Mouse (Mus musculus): Measurements from ENCODE around the gene Tusc2. TPM values are rescaled to one million over a fixed set of nuclear protein-coding genes. Genes with fewer than 3 reads are reported as not detected.
"Not testable (repeated sequence)": the region's sequence is repeated elsewhere in the genome, so short reads cannot be mapped to it uniquely, and the experiment has no call there.

Gene Tusc2
- polyA plus RNA-seq, 1 experiment: 143 TPM

DNA sequence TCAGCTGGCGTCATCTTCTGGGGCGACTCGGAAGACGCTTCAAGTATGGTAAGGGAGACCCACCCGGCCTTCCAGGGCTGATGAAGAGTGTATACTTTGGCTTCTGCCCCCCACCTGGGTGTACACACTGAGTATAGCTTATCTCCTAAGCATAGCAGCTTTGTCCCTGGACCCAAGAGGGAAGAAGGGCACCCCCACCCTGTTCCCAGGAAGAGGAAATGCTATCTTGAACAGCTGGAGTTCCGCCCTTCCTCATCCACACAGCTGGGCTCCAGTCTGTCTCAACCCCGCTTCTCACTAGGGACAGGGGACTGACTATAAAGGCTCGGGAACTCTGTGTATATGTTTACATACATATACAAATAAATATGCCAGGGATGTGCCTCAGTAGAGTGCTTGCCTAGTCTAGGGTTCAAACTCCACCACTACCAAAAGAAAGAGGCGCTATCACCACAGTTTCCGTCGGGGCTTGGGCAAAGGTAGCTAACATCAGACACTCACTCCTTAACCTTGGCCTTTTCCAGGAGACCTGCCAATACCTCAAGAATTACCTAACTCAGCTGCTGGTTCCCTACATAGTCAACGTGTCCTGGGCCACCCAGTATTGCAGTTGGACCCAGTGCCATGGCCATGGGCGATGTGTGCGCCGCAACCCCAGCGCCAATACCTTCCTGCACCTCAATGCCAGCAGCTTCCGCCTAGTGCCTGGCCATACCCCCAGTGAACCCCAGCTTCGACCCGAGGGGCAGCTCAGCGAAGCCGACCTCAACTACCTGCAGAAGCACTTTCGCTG is 8.7 kb downstream of the Tusc2 start:
- Histone ChIP-seq H3K27ac (ENCODE audit: insufficient read depth, low read length) (no peak overlapping the region), H3K4me1 (ENCODE audit: control insufficient read depth, insufficient read depth, low read length) (peaks cover 7% of the 10 kb centered on the region), H3K4me3 (ENCODE audit: insufficient read depth, low read length) (no peak overlapping the region)
- TF ChIP-seq CTCF (IDR thresholded peaks at IDR 0.05; ENCODE audit: extremely low read depth, insufficient read depth, low read length) (no peak), POLR2A (IDR thresholded peaks at IDR 0.05; ENCODE audit: extremely low read depth, insufficient read depth, low read length) (no peak)

DNA sequence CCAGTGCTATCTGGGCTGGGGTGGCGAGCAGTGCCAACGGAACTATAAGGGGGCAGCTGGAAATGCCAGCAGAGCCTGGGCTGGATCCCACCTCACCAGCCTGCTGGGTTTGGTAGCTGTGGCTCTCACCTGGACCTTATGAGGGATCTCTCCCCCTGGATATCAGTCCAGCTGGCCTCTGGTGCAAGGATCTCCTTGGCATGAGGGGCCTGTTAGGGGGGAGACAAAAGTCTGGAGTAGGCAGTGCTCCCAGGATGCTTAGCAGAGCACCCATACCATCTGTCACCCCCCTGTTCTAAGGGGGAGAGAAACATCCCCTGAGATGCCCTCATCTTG is 9.2 kb downstream of the Tusc2 start:
- no peak for TF ChIP-seq POLR2A (IDR thresholded peaks at IDR 0.05; ENCODE audit: extremely low read depth, insufficient read depth, low read length)
- peaks cover 7% of the 10 kb centered on the region for H3K4me1 ChIP-seq (ENCODE audit: control insufficient read depth, insufficient read depth, low read length)

DNA sequence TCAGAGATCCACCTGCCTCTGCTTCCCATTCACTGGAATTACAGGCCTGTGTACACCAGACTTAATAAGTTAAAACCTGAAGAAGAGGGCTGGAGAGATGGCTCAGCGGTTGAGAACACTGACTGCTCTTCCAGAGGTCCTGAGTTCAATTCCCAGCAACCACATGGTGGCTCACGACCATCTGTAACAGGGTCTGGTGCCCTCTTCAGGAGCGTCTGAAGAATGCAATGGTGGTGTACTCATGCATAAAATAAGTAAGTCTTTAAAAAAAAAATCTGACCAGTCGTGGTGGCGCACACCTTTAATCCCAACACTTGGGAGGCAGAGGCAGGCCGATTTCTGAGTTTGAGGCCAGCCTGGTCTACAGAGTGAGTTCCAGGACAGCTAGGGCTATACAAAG is 10.7 kb downstream of the Tusc2 start:
- H3K4me3 ChIP-seq (ENCODE audit: insufficient read depth, low read length); H3K4me1 ChIP-seq (ENCODE audit: control insufficient read depth, insufficient read depth, low read length); H3K27ac ChIP-seq (ENCODE audit: insufficient read depth, low read length): not testable (repeated sequence)

More for the DNA sequence above, 9.2 kb downstream of the Tusc2 start:
- no peak overlapping the region for H3K4me3 ChIP-seq (ENCODE audit: insufficient read depth, low read length)
- H3K27ac ChIP-seq (ENCODE audit: insufficient read depth, low read length): no peak overlapping the region

DNA sequence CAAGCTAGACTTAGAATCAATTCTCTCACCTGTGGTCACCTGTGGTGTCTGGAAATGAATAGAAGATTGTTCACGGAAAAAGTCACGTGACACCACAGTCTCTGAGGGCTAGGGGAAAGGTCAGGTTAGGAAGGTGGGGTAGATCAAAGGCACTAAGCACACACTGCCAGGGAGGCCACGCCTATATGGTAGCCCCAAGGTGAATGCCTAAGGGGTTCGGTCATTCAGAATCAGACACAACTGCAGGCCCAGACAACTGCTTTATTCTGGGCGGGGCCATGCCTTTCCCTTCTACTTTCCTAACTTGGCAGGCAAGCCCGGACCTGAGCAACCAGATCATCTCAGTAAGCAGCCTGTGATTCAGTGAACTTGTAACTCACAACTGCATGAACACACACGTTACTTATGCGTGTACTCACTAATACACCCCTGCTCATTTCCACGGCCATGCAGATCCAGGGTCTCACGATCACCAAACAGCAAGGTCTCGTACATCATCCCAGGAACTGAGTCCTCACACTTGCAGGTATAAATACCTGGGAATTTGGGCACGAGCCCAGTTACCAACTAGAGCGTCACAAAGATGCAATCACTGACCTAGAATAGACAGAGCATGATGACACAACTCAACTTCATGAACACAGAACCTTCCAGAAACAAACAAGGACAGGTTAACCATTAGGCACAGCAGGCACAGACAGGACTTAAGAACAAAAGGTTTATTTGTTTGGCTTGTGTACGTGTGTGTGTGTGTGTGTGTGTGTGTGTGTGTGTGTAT is 12.7 kb downstream of the Tusc2 start:
- peaks cover 4% of the 10 kb centered on the region; the same call in 1 of the 2 replicates for H3K4me1 ChIP-seq (ENCODE audit: control insufficient read depth, insufficient read depth, low read length)
- H3K4me3 ChIP-seq (ENCODE audit: insufficient read depth, low read length): no peak overlapping the region
- TF ChIP-seq POLR2A (IDR thresholded peaks at IDR 0.05; ENCODE audit: extremely low read depth, insufficient read depth, low read length) (no peak), CTCF (IDR thresholded peaks at IDR 0.05; ENCODE audit: extremely low read depth, insufficient read depth, low read length) (no peak)
- 0 out of 2 replicates have a peak overlapping the region, but pooled peaks have one; percentile 25 for H3K27ac ChIP-seq (ENCODE audit: insufficient read depth, low read length)

DNA sequence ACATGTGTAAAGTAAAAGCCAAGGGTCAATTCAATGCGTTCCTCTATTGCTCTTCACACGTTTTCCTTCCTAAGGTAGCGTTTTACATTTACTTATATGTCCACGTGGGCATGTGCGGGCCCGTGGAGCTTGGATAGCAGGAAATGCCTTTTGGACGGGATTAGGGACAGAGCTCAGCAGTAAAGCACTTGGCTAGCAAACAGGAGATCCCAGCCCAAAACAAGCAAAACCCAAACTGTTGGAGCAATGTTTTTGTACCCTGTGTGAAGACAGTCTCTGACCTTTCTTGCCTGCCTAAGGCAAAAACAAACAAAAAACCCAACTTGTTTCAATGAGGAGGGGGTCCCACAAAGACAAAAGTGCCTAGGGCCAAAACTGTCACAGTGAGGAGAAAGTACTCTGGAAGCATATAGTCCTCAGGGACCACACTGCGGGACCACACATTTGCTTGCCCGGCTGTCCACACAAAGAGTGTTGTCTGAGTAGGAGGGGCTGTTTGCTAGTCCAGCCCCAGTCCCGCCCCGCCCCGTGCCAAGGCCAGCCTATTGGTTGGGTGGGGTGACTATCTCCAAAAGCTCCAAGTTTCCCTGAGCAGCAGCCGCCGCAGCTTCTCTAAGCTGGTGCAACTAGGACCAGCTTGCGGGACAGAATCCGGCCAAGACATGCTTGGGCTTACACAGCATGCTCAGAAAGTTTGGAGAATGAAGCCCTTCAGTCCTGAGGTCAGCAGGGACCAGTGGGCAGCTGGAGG is 13.5 kb downstream of the Tusc2 start, which contains the start of gene Hyal1:
TSS of gene Hyal1 (plus strand) at position 571 of the 751 bp plus-strand sequence.
- Histone ChIP-seq H3K4me1 (ENCODE audit: control insufficient read depth, insufficient read depth, low read length) (peaks cover 6% of the 10 kb centered on the region), H3K27ac (ENCODE audit: insufficient read depth, low read length) (0 out of 2 replicates have a peak within 1 kb of the TSS, but pooled peaks have one; percentile 25), H3K4me3 (ENCODE audit: insufficient read depth, low read length) (peak within 1 kb of the TSS; percentile 16; the same call in 1 of the 2 replicates)
- TF ChIP-seq POLR2A (IDR thresholded peaks at IDR 0.05; ENCODE audit: extremely low read depth, insufficient read depth, low read length) (peak; percentile 55; the same call in 1 of the 2 replicates), CTCF (IDR thresholded peaks at IDR 0.05; ENCODE audit: extremely low read depth, insufficient read depth, low read length) (no peak)

DNA sequence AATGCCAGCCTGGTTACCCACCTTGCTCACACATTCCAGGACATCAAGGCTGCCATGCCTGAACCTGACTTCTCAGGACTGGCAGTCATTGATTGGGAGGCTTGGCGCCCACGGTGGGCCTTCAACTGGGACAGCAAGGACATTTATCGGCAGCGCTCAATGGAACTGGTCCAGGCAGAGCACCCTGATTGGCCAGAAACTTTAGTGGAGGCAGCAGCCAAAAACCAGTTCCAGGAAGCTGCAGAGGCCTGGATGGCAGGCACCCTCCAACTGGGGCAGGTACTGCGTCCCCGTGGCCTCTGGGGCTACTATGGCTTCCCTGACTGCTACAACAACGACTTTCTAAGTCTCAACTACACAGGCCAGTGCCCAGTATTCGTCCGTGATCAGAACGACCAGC is 14.8 kb downstream of the Tusc2 start:
- no peak for TF ChIP-seq CTCF (IDR thresholded peaks at IDR 0.05; ENCODE audit: extremely low read depth, insufficient read depth, low read length)
- no peak for TF ChIP-seq POLR2A (IDR thresholded peaks at IDR 0.05; ENCODE audit: extremely low read depth, insufficient read depth, low read length)
- Histone ChIP-seq H3K27ac (ENCODE audit: insufficient read depth, low read length) (no peak overlapping the region), H3K4me1 (ENCODE audit: control insufficient read depth, insufficient read depth, low read length) (peaks cover 6% of the 10 kb centered on the region), H3K4me3 (ENCODE audit: insufficient read depth, low read length) (no peak overlapping the region)

DNA sequence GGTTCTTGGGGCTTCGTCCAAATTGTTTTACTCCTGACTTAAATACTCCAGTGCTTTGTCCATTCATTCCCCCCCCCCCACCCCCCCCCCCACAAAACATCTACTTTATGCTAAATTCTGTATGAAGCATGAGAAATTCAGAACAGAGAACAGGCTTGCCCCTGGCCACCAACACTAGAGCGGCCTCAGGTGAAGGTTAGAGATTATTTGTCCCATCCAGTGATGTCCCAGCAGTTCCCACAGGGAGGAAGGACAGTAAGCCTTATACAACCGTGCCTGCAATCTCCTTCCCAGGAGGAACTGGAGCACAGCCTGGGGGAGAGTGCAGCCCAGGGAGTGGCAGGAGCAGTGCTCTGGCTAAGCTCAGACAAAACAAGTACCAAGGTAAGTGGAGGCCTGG is 15.5 kb downstream of the Tusc2 start, which contains the start of gene Naa80:
TSS of gene Naa80 (plus strand) at position 301 of the 400 bp plus-strand sequence.
- TF ChIP-seq POLR2A (IDR thresholded peaks at IDR 0.05; ENCODE audit: extremely low read depth, insufficient read depth, low read length): no peak
- no peak for TF ChIP-seq CTCF (IDR thresholded peaks at IDR 0.05; ENCODE audit: extremely low read depth, insufficient read depth, low read length)
- H3K4me3 ChIP-seq (ENCODE audit: insufficient read depth, low read length): no peak within 1 kb of the TSS
- H3K4me1 ChIP-seq (ENCODE audit: control insufficient read depth, insufficient read depth, low read length): peaks cover 6% of the 10 kb centered on the region
- H3K27ac ChIP-seq (ENCODE audit: insufficient read depth, low read length): no peak within 1 kb of the TSS

DNA sequence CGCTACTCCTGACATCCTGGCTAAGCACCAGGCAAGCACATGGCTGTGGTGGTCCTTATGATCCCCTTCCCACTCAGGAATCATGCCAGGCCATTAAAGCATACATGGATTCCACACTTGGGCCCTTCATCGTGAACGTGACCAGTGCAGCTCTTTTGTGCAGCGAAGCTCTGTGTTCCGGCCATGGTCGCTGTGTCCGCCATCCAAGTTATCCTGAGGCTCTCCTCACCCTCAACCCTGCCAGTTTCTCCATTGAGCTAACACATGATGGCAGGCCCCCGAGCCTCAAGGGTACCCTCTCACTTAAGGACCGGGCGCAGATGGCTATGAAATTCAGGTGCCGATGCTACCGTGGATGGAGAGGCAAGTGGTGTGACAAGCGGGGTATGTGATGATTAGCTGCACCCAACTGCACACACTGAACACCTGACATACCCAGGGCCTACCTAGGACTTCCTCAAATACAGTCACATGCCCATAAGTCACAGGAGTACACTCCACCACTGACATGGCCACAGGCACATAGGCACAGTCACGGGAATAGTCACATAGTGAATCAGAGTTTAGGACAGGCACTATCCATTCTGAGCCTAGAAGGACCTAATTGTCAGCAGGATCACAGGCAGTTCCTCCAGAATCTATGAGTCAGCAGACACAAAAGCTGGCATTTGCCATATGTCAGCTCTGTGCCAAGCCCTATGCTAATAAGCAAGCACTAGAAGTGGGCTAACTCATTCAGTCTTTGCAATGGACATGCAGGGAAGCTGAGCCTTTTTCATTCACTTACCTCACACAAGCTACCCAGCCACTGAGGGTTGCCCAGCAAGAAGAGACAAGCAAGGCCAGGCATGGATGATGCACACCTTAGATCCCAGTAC is 16.2 kb downstream of the Tusc2 start:
- H3K27ac ChIP-seq (ENCODE audit: insufficient read depth, low read length): no peak overlapping the region
- H3K4me3 ChIP-seq (ENCODE audit: insufficient read depth, low read length): no peak overlapping the region
- H3K4me1 ChIP-seq (ENCODE audit: control insufficient read depth, insufficient read depth, low read length): peaks cover 6% of the 10 kb centered on the region
- TF ChIP-seq POLR2A (IDR thresholded peaks at IDR 0.05; ENCODE audit: extremely low read depth, insufficient read depth, low read length): no peak
- no peak for TF ChIP-seq CTCF (IDR thresholded peaks at IDR 0.05; ENCODE audit: extremely low read depth, insufficient read depth, low read length)
